Mouse (Mus musculus) ovary, adult 2 months (tissue): Measurements from ENCODE around the gene Maml1. TPM values are rescaled to one million over a fixed set of nuclear protein-coding genes. Genes with fewer than 3 reads are reported as not detected.

Source experiments
- polyA plus RNA-seq: library from polyadenylated mRNA; depleted of rRNA; stranded (reverse); fragments of >200 nt; gene quantifications from 2 replicates; pipeline ENCODE4 v1.2.3, GENCODE M21; 2012; rRNA removed

The Maml1 gene
- polyA plus RNA-seq: 27.5 and 31.2 TPM in 2 replicates

DNA sequence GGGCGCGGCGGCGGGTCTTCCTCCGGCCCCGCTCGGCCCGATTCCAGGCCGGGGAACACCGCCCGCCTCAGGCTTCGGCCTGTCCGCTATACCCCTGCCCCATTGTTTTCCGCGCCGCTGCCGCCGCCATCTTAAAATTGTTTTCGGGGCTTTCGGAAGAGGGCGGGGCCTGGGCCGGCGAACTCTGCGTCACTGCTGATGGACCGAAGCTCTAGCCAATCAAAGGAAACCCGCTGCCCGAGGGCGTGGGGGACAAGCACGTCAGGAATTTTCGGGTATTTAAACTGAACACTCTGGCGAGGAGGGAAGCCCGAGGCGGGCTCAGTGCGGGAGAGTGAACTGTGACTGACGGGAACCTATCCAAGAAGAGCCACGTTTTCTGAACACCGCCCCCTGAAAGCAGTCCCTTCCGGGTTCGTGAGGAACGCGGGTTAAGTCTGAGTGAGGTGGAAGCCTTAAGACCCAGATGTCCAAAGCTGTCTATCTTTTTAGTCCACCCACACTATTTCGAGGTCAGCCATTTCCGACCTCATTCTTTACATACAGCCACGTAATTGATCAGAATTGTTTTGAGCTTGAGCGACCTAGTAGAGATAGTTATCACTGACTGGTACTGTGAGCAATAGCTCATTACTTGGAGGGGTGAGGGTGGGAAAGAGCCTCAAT is at the start of gene Maml1:
Gene Maml1, minus strand, starts transcription at position 122 of the 666 bp plus-strand sequence.

DNA sequence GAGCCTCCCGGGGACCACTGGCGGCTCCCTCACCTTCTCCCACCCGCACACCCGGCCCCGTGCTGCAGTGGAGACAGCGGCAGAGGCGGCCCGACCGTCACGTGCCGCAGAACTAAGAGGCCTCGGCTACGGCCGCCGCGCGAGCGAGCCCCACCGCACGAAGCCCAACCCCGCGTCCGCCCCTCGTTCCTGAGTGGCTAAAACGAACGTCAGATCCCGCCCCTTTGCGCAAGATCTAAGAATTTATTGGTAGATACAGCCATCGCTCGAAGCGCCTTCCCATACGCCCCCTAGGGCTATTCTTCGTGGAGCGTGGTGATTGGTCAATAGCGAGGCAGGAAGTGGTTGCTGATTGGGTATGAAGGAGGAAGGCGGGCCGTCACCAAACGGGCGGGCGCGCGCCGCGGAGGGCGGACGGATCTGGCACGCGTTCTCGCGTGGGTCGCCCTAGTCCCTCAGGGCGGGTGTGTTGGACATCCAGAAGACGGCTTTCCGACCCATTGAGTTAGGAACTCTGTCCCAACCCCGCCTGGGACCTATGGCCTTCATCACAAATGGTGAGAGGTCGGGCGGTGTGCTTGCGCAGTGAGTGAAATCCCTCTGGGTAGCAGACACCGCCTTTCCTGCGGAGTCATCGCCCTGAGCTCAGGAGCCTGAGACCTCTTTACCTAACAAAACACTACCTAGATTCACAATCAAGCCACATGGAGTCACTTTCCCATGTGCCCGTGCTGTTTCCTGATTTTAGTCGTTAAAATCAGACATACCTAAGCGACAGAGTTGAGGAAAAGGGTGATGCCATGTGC is 33.6 kb upstream of the Maml1 start, which contains the start of gene Canx:
Gene Canx, minus strand, starts transcription at position 178 of the 806 bp plus-strand sequence.

DNA sequence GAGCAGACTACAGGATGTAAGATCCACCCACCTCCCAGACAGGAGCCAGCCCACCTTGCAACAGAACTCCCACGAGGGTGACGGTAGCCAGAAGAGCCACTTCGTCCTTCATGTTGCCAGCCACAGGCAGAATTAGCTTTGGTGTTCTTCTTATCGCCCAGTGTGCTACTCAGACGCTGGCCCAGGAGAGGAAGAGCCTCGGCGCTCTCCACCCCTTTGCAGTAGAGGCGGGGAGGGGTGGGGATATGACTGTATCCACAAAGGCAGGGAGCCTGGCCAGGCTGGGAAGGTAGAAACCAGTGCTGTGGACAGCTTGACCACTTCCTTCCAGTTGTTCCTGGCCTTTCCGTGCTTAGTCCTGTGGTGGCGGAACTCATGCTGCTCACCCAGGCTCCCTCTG is 53.8 kb downstream of the Maml1 start, which contains the start of gene Ltc4s:
Gene Ltc4s, minus strand, starts transcription at position 293 of the 400 bp plus-strand sequence.

DNA sequence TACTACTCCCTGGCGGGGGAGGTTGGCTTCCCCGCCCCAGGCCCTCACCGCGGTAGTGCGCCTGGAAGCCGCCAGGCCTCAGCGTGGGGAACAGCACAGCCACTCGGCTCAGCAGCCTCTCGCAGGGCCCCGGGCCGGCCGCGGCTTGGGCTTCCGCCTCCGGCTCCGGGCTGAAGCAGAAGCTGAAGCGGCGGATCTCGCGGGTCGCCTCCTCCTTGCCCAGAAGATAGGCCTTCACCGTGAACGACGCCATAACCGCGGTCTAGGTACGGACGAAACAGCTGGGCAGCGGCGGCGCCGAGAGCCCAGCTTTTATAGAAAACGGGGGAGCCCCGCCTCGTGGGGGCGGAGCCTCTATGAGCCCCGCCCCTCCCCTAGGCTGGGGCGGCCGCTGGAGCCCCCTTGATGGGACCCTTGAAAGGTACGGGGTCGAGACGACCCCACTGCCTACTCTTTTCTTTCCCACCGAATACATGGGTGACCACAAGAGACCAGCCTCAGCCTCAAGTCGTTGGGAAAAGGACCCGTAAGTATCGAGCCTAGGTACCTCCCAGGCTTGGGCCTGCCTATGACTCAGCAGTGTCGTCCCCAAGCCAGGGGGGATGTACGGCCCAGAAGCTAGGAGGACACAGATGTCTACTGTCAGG is 81.5 kb downstream of the Maml1 start, which contains the start of the genes Sqstm1 and Mgat4b:
Gene Sqstm1, minus strand, starts transcription at position 323 of the 647 bp plus-strand sequence.
Gene Mgat4b, plus strand, starts transcription at position 386 of the 647 bp plus-strand sequence.

Other genes starting within 250 kb of the Maml1 start
- gene Tbc1d9b, start 160.9 kb downstream of the Maml1 start, polyA plus RNA-seq: 80.3 and 86.6 TPM in 2 replicates
- 10.3 and 11.9 TPM in 2 replicates for gene Mrnip, start 117.9 kb downstream of the Maml1 start, polyA plus RNA-seq
- gene Sqstm1, start 81.5 kb downstream of the Maml1 start, polyA plus RNA-seq: 367 and 385 TPM in 2 replicates
- gene Mgat4b, start 81.4 kb downstream of the Maml1 start, polyA plus RNA-seq: 260 and 313 TPM in 2 replicates
- 44.3 and 46.8 TPM in 2 replicates for gene Ltc4s, start 53.7 kb downstream of the Maml1 start, polyA plus RNA-seq
- gene Canx, start 33.4 kb upstream of the Maml1 start, polyA plus RNA-seq: 42.5 and 54.8 TPM in 2 replicates
- 0.34 and 0.38 TPM in 2 replicates for gene Cby3, start 62.2 kb upstream of the Maml1 start, polyA plus RNA-seq
- gene Hnrnph1, start 84.7 kb upstream of the Maml1 start, polyA plus RNA-seq: 29.4 and 37.0 TPM in 2 replicates
- 20.6 and 22.4 TPM in 2 replicates for gene Rufy1, start 138.8 kb upstream of the Maml1 start, polyA plus RNA-seq